Mouse (Mus musculus): ENCODE data around the gene Osbpl8. TPM values are rescaled to one million over a fixed set of nuclear protein-coding genes. Genes with fewer than 3 reads are reported as not detected.

Gene Osbpl8
- total and polyA plus RNA-seq, 2 experiments from 2014 or later = 15.0 to 45.6 TPM

DNA sequence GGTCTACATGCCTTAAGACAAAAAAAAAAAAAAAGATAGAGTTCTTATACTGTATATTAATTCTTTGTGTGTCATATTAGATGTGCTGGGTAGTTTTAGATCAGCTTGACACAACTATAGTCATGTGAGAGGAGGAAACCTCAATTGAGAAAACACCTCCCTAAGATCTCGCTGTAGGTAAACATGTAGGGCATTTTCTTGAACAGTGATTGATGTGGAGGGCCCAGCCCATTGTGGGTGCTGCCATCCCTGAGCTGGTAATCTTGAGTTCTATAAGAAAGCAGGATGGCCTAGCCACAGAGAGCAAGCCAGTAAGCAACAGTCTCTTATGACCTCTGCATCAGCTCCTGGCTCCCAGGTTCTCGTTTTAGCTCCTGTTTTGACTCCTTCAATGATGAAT is 50.1 kb downstream of the Osbpl8 start:
- no peak for DNase-seq (ENCODE audit: low spot score)
- no peak overlapping the region for H3K27ac ChIP-seq (ENCODE audit: low read depth, low read length)
- no peaks in the 10 kb centered on the region for H3K27me3 ChIP-seq (ENCODE audit: insufficient read depth, low read length)
- H3K4me2 ChIP-seq (ENCODE audit: low read depth, low read length, poor library complexity, severe bottlenecking) = no peak overlapping the region
- H3K36me3 ChIP-seq (ENCODE audit: insufficient read depth, low read length) = no peaks in the 10 kb centered on the region
- no peak overlapping the region for H3K9ac ChIP-seq (replicated peaks; ENCODE audit: low read length, poor library complexity, severe bottlenecking)
- no peak overlapping the region for H3K4me3 ChIP-seq (ENCODE audit: low read depth, low read length)
- H3K9me3 ChIP-seq (ENCODE audit: low read length) = no peaks in the 10 kb centered on the region
- ATAC-seq (ENCODE audit: low FRiP score) = no peak
- no peaks in the 10 kb centered on the region for H3K4me1 ChIP-seq (ENCODE audit: insufficient read depth, low read length)
- 90% methylated on average over 2 of the region's 2 CpGs for WGBS
- no peak for TF ChIP-seq CTCF (IDR thresholded peaks at IDR 0.05)

DNA sequence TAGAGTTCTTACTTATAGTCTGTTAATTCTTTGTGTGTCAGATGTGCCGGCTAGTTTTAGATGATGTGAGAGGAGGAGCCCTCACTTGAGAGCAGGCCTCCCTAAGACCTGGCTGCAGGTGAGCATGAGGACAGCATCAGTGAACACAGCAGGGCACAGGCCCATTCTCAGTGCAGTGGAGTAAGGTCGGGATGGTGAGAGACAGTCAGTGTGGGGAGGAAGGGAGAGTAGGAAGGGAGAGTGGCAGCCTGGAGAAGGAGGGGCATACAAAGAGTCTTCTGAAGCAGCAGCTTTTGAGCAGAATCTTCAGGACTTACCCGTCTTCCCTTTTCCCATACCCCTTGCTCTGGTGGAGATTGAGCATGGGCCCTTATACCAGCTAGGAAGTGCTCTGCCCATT is 51.0 kb downstream of the Osbpl8 start:
- Histone ChIP-seq H3K4me2 (ENCODE audit: low read depth, low read length, poor library complexity, severe bottlenecking) (no peak overlapping the region), H3K27me3 (ENCODE audit: insufficient read depth, low read length) (no peaks in the 10 kb centered on the region), H3K36me3 (ENCODE audit: insufficient read depth, low read length) (no peaks in the 10 kb centered on the region), H3K4me1 (ENCODE audit: insufficient read depth, low read length) (no peaks in the 10 kb centered on the region), H3K27ac (ENCODE audit: low read depth, low read length) (no peak overlapping the region), H3K9ac (replicated peaks; ENCODE audit: low read length, poor library complexity, severe bottlenecking) (no peak overlapping the region), H3K4me3 (ENCODE audit: low read depth, low read length) (no peak overlapping the region), H3K9me3 (ENCODE audit: low read length) (no peaks in the 10 kb centered on the region)
- WGBS = 75% methylated on average over 3 of the region's 3 CpGs
- ATAC-seq (ENCODE audit: low FRiP score) (no peak), DNase-seq (ENCODE audit: low spot score) (no peak)
- TF ChIP-seq CTCF (IDR thresholded peaks at IDR 0.05) = no peak

DNA sequence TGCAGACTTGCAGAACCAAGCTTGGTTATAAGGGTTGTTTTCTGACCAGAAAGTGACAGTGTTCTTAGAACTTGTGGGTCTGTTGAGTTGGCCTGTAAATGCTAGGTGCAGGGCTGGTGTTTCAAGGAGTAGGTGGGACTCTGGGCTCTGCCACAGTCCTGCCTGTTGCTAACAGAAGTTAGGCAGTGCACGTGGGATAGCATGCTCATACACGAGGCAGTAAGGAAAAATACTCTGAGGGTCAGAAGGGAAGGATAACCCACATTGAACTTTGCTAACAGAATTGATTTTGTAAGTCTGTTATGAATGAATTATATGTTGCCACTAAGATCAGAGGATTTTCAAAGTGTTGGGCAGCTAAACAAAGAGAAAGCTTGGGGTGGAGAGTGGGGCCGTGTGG is 51.6 kb downstream of the Osbpl8 start:
- no peak overlapping the region for H3K4me3 ChIP-seq (ENCODE audit: low read depth, low read length)
- H3K36me3 ChIP-seq (ENCODE audit: insufficient read depth, low read length) = no peaks in the 10 kb centered on the region
- no peaks in the 10 kb centered on the region for H3K4me1 ChIP-seq (ENCODE audit: insufficient read depth, low read length)
- H3K9ac ChIP-seq (replicated peaks; ENCODE audit: low read length, poor library complexity, severe bottlenecking) = no peak overlapping the region
- DNase-seq (ENCODE audit: low spot score) (no peak), ATAC-seq (ENCODE audit: low FRiP score) (no peak)
- no peak overlapping the region for H3K4me2 ChIP-seq (ENCODE audit: low read depth, low read length, poor library complexity, severe bottlenecking)
- H3K27me3 ChIP-seq (ENCODE audit: insufficient read depth, low read length) = no peaks in the 10 kb centered on the region
- 84% methylated on average over 3 of the region's 3 CpGs for WGBS
- TF ChIP-seq CTCF (IDR thresholded peaks at IDR 0.05) = no peak
- no peaks in the 10 kb centered on the region for H3K9me3 ChIP-seq (ENCODE audit: low read length)
- H3K27ac ChIP-seq (ENCODE audit: low read depth, low read length) = no peak overlapping the region

DNA sequence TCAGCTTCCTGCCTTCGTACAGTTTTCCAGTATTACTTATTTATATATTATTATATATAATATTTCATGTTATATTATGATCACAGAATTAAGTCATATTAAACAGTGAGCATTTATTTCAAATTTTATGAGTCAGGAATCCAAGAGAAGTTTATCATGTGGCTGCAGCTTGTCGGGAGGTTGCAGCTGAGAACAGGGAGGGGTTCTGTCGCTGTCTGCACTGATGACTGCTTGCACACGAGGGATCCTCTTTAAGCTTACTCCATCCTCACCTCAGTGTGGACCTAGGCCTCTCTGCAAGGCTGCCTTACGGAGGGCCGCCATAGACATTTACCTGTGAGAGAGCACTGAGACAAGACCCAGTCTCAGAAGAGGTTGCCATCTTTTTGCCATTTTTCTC is 58.0 kb downstream of the Osbpl8 start:
- peaks cover 8% of the 10 kb centered on the region; the same call in 1 of the 2 replicates for H3K4me1 ChIP-seq (ENCODE audit: insufficient read depth, low read length)

DNA sequence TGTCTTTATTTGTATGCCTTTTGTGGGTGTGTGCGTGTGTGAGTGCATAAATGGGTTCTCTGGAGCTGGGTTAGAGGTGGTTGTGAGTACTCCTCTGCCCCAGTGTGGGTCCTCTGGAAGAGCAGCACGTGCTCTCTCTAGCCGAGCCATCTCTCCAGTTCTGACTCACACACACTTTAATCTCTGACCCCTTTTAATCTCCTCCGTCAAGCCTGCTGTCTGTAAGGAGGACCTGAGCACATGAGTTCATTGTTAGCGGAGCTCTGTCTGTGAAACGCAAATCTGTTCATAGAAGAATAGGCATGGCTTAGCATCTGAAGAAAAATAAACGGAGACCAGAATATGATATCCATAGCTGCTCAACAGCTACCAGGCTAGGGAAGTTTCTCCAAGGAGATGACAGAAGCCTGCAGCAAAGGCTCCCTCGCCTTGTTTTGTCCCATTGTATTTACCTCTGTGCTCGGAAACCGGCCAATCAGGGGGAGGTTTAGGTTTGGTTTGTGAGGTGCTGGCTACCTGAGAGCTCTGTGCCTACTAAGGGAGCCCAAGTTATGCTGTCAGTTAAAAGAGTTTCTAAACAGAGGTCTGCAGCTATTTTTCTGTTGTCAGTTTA is 58.8 kb downstream of the Osbpl8 start:
- Histone ChIP-seq H3K4me1 (ENCODE audit: insufficient read depth, low read length) (peaks cover 8% of the 10 kb centered on the region; the same call in 1 of the 2 replicates), H3K9me3 (ENCODE audit: low read length) (no peaks in the 10 kb centered on the region), H3K9ac (replicated peaks; ENCODE audit: low read length, poor library complexity, severe bottlenecking) (no peak overlapping the region), H3K27ac (ENCODE audit: low read depth, low read length) (no peak overlapping the region), H3K36me3 (ENCODE audit: insufficient read depth, low read length) (no peaks in the 10 kb centered on the region), H3K4me3 (ENCODE audit: low read depth, low read length) (no peak overlapping the region), H3K4me2 (ENCODE audit: low read depth, low read length, poor library complexity, severe bottlenecking) (no peak overlapping the region), H3K27me3 (ENCODE audit: insufficient read depth, low read length) (no peaks in the 10 kb centered on the region)
- ATAC-seq (ENCODE audit: low FRiP score) = peak; percentile 20; the same call in 1 of the 2 replicates
- TF ChIP-seq CTCF (IDR thresholded peaks at IDR 0.05) = no peak
- DNase-seq (ENCODE audit: low spot score) = no peak
- 15% methylated on average over 10 of the region's 10 CpGs for WGBS

More for the DNA sequence above, 58.0 kb downstream of the Osbpl8 start:
- no peak for TF ChIP-seq CTCF (IDR thresholded peaks at IDR 0.05)
- Histone ChIP-seq H3K9ac (replicated peaks; ENCODE audit: low read length, poor library complexity, severe bottlenecking) (no peak overlapping the region), H3K27ac (ENCODE audit: low read depth, low read length) (no peak overlapping the region), H3K4me3 (ENCODE audit: low read depth, low read length) (no peak overlapping the region), H3K9me3 (ENCODE audit: low read length) (no peaks in the 10 kb centered on the region), H3K4me2 (ENCODE audit: low read depth, low read length, poor library complexity, severe bottlenecking) (no peak overlapping the region), H3K27me3 (ENCODE audit: insufficient read depth, low read length) (no peaks in the 10 kb centered on the region), H3K36me3 (ENCODE audit: insufficient read depth, low read length) (no peaks in the 10 kb centered on the region)
- no peak for ATAC-seq (ENCODE audit: low FRiP score)
- DNase-seq (ENCODE audit: low spot score) = no peak
- 74% methylated on average over 6 of the region's 6 CpGs for WGBS

DNA sequence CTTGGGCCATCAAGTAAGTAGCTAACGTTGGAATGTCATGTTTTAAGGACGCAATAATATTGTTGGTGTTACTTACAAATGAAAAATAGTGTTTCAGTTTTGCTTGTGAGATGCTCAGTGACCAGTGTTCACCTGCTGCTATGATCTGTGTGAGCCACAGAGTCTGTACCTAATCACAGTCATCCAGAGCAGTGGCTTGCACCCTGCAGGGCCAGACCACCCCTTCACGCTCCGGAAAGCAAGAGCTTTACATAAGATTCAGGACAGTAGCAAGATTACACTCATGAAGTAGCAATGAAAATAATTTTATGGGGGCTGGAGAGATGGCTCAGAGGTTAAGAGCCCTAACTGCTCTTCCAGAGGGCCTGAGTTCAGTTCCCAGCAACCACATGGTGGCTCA is 60.1 kb downstream of the Osbpl8 start:
- H3K27ac ChIP-seq (ENCODE audit: low read depth, low read length) = no peak overlapping the region
- H3K9ac ChIP-seq (replicated peaks; ENCODE audit: low read length, poor library complexity, severe bottlenecking) = no peak overlapping the region
- no peak for ATAC-seq (ENCODE audit: low FRiP score)
- no peaks in the 10 kb centered on the region for H3K36me3 ChIP-seq (ENCODE audit: insufficient read depth, low read length)
- H3K9me3 ChIP-seq (ENCODE audit: low read length) = no peaks in the 10 kb centered on the region
- no peak for DNase-seq (ENCODE audit: low spot score)
- TF ChIP-seq CTCF (IDR thresholded peaks at IDR 0.05) = no peak
- no peak overlapping the region for H3K4me2 ChIP-seq (ENCODE audit: low read depth, low read length, poor library complexity, severe bottlenecking)
- H3K4me3 ChIP-seq (ENCODE audit: low read depth, low read length) = no peak overlapping the region
- peaks cover 8% of the 10 kb centered on the region; the same call in 1 of the 2 replicates for H3K4me1 ChIP-seq (ENCODE audit: insufficient read depth, low read length)
- WGBS = 88% methylated on average over 4 of the region's 4 CpGs
- no peaks in the 10 kb centered on the region for H3K27me3 ChIP-seq (ENCODE audit: insufficient read depth, low read length)

Measured in midbrain, postnatal 0 days (tissue).